Mouse (Mus musculus): ENCODE measurements at regions not wholly inside any gene's neighbourhood (a gene's known extent, or its start where the extent isn't known, plus 50 kb on each side); places are given as distances from the start of the nearest gene placed in this dataset.
"Not testable (repeated sequence)": the region's sequence is repeated elsewhere in the genome, so short reads cannot be mapped to it uniquely, and the experiment has no call there.

DNA sequence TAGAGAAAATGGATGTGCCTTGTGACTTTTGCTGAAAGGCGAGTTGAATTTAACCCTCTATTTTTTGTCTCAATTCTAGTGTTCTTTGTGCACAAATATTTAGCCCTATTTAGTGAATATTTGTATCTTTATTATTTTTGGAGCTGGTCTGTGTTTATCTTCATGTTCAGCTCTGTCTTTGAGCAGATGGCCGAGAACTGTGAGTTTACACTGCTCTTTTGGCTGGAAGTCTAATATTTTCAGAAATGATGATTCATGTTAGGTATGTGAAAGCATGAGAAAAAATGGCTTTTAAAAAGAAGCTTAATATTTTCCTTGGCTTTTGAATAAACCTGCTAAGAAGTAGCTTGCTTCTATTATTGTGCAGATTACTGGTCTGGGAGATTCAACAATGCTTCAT is 505.4 kb downstream of the Sema5a start:
- in situ Hi-C loops (cut with MboI, MseI), result no loop called here

DNA sequence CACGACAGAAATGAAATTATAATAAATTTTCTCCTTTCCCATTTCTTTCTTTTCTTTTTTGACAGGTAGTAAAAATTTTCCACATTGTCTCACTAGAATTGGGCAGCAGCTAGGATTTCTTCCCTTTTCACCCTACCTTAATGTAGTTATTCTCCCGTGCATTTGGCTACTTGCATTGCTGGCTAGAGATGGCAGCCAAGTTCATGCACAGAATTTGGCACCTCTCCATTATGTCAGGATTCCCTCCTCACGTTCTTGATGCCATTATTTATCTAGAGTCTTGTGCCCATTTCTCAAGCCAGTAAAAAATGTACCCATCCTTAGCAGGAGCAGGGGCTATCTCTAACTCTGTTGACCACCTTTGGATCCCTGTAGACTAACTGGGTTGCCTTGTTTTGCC is 507.4 kb downstream of the Sema5a start:
- in situ Hi-C loops (cut with MboI, MseI), result no loop called here

DNA sequence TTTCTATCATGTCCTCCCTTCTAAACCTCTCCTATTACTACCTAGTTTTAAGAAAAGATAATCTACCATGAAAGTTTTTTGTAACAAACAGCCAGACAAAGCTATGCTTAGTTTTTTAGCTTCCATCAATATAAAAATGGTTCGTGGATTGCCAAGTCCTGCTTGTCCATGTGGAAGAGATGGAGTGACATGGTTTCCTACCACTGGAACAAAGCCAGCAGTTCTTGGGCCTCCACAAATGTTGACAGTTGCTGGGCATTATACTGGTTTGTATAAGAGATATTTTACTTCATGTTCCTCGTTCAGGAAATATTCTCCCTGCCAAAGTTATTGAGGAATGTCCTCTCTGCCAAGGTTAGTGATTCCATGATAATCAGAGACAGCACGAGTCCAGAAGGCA is 515.5 kb downstream of the Sema5a start:
- in situ Hi-C loops (cut with MboI, MseI), result no loop called here

GRCm38 (mm10) chr15:32766011-32766701 is 521.5 kb downstream of the Sema5a start:
- in situ Hi-C loops (cut with MboI, MseI), result no loop called here

GRCm38 (mm10) chr15:32766746-32767471 is 522.3 kb downstream of the Sema5a start:
- in situ Hi-C loops (cut with MboI, MseI), result no loop called here

DNA sequence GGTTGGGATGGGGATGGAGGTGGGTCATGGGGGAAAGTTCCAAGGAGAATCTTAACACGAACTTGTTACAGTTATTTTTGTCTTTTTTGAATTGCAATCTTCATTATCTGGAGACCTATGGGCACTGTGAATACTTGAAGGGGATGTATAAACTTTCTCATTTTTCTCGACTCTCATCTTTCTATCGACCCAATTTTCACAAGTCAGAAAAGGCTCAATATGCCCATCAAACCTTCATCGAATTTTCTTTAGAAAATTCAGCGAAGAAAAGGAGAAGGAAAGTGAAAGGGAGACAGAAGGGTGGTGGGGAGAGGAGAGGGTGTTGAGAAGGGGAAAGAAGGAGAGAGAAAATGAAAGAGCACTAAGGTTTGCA is 533.6 kb downstream of the Sema5a start:
- in situ Hi-C loops (cut with MboI, MseI), result loop anchor here (10.0 kb wide), 1 partner anchor 1023 kb away; no protein-coding TSS in a partner anchor

GRCm38 (mm10) chr15:32778599-32779273 is 534.1 kb downstream of the Sema5a start:
- in situ Hi-C loops (cut with MboI, MseI), result loop anchor here (10.0 kb wide), 1 partner anchor 1024 kb away; no protein-coding TSS in a partner anchor

- in situ Hi-C loops (cut with MboI, MseI), result loop anchor here (10.0 kb wide), 1 partner anchor 1024 kb away; no protein-coding TSS in a partner anchor
Measured at GRCm38 (mm10) chr15:32779274-32779615, 534.6 kb downstream of the Sema5a start.

DNA sequence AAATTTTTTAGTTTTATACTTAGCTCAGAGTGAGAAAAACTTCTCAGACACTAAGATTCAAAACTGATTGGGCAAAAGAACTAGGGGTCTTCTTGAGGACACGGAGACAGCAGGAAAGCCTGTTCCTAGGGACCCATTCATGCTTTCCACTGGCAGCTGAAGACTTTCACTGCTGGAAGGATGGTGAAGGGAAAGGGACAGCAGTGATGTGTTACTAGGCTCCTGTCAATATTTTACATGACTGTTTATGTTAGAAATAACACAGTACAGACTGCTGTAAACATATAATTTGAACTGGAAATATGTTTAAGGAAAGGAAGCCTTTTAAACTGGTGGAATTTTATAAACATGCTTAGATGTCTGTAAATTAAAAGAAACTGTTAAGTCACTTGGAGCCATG is 537.0 kb downstream of the Sema5a start:
- in situ Hi-C loops (cut with MboI, MseI), result not testable (repeated sequence)

DNA sequence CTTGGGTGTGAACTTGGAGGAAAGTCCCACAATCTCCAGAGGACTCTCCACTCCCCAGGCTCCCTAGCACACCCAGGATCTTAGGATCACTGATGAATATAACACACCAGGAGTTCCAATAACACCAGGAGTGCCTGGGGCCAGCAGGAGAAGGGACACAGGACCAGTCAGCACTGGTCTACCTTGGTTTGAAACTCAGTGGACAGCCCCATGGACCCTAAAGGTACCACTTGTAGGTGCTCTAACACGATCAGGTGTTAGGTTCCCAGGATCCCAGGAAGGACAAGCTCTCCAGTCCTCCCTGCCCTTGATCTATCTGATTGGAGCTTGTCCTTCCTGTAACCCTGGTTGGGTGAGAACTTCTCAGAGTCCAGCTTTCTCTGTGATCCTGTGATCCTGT is 554.6 kb downstream of the Sema5a start:
- in situ Hi-C loops (cut with MboI, MseI), result no loop called here

DNA sequence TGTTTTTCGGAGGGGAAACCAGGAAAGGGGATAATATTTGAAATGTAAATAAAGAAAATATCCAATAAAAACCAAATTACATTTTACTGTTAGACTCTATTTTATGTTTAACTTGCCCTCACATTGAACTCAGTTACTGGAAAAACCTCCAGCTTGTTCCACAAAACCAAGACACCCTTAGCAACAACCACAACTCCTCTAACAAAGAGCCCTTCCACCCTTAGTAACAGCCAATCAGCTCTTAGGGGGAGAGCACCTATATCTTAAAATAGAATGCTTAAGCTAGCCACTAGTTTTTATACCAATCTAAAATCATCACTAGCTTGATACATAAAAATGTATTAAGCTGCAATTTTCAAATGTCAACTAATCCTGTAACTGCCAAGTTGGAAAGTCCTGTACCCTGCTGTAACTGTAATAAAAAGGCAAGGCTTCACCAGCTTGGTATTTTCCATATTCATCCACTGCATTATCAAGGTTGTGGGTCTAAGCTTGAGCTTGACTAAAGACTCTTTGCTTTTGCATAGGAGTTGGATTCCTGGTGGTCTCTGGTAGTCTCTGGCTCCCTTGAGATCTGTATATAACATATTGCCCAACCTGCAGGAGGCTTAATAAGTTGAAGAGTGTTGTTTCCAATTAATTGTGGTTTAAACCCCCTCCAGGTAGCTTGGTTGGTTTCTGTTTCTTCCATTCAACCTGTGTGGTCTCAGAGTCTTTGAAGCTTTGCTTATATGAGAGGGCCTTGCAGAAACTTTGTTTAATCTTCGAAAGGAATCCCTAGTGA is 566.4 kb downstream of the Sema5a start:
- in situ Hi-C loops (cut with MboI, MseI), result no loop called here

- in situ Hi-C loops (cut with MboI, MseI), result no loop called here
Measured at GRCm38 (mm10) chr15:32839966-32840365, 595.4 kb downstream of the Sema5a start.

All from T-helper 2 cell (primary cell).